Mouse (Mus musculus): Measurements from ENCODE around the gene Car11.

DNA sequence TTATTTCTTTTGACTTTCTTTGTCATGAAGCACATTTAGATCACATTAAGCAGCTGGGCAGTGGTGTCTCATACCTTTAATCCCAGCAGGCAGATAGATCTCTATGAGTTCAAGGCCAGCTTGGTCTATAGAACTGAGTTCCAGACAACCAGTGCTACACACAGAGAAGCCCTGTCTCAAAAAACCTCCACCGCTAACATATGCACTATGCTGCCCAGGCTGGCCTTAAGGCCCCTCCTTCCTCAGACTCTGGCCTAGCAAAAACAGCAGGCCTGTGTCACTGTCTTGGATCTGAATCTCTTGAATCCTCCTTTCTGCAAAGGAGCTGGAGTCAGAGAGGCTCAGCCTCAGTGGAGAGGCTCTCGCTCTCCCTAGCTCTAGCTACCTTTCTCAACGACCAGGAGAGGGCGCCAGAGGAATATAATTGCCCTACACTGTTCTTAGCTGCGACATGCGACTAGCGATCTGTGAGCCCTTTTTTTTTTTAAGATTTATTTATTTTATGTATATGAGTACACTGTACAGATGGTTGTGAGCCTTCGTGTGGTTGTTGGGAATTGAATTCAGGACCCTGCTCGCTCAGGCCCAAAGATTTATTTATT, 39.6 kb downstream of the Car11 start:
- TF ChIP-seq CTCF (IDR thresholded peaks at IDR 0.05; ENCODE audit: low read depth, low read length) (no peak), GATA1 (IDR thresholded peaks at IDR 0.05; ENCODE audit: borderline replicate concordance, low read length) (no peak), TAL1 (conservative IDR thresholded peaks at IDR 0.05; ENCODE audit: low read depth, low read length) (no peak), POLR2AphosphoS5 (IDR thresholded peaks at IDR 0.05; ENCODE audit: insufficient replicate concordance, low read depth, low read length) (no peak)
